Mouse (Mus musculus): ENCODE results near the gene Atp6v0a1. TPM values are rescaled to one million over a fixed set of nuclear protein-coding genes. Genes with fewer than 3 reads are reported as not detected.
A peak's percentile ranks its signal among the peaks of the same experiment; 100 is the strongest.

Gene Atp6v0a1
- polyA plus RNA-seq, 1 experiment from 2014 or later: 29.4 TPM

DNA sequence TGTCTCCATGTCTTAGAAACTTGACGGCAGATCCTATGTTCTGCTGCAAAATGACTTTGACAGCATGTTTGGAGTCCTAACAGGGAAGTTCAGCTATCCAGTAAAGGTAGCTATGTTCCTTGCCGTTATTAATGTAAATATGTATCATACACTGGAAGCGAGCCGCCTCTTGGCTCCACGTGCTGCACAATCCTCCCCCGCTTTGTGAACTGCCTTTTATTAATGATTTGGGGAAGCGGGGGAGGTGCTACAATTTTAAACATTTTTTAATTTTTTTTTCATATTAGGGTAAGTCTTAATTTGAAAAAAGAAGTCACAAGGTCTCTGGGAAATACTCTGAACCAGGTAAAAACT is 25.5 kb upstream of the Atp6v0a1 start:
- Histone ChIP-seq H3K4me2 (ENCODE audit: low read depth, low read length) (no peak overlapping the region), H3K36me3 (replicated peaks; ENCODE audit: insufficient read depth, low read length) (no peaks in the 10 kb centered on the region), H3K4me1 (ENCODE audit: insufficient read depth) (peaks cover 14% of the 10 kb centered on the region), H3K27me3 (ENCODE audit: insufficient read depth, low read length) (no peaks in the 10 kb centered on the region), H3K9ac (replicated peaks) (no peak overlapping the region; the same call in 1 of the 2 replicates), H3K27ac (ENCODE audit: low read depth) (no peak overlapping the region), H3K9me3 (ENCODE audit: low read length) (no peaks in the 10 kb centered on the region), H3K4me3 (ENCODE audit: low read depth, low read length) (no peak overlapping the region)
- no peak for DNase-seq
- 67% methylated on average over 7 of the region's 7 CpGs for WGBS (ENCODE audit: insufficient replicate concordance)
- TF ChIP-seq CTCF (IDR thresholded peaks at IDR 0.05; ENCODE audit: low read depth) (no peak), EP300 (IDR thresholded peaks at IDR 0.05; ENCODE audit: low read depth) (no peak)
- no peak for ATAC-seq

DNA sequence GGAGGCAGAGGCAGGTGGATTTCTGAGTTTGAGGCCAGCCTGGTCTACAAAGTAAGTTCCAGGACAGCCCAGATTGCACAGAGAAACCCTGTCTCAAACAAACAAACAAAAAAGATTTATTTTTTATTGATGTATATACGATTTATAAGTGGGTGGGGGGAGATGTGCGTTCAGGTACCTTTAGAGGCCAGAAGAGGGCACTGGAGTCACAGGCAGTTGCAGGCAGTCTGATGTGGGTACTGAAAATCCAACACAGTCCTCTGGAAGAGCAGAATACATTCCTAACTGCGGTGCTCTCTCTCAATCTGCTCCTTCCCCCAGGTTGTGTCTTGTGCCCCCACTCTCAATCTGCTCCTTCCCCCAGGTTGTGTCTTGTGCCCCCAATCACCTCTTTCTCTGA is 23.6 kb upstream of the Atp6v0a1 start:
- TF ChIP-seq EP300 (IDR thresholded peaks at IDR 0.05; ENCODE audit: low read depth): no peak
- peak; percentile 56 for TF ChIP-seq CTCF (IDR thresholded peaks at IDR 0.05; ENCODE audit: low read depth)
- DNase-seq: no peak

DNA sequence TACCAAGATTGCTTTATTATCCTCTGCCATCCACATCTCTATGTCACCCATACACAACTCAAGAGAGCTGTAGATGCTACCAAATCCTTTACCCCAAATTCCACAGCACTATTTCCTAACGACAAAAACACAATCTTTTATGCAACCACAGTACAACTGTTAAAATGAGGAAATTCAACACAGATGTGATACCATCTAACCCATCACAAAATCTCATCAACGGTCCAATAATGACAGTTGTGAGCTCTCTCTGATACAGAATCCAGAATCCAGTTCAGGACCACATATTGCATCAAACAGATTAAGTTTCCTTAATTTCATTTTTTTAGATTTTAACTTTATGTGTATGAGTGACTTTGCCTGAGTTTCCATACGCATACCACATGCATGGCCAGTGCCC is 20.6 kb upstream of the Atp6v0a1 start:
- DNase-seq (no peak), ATAC-seq (no peak)
- WGBS (ENCODE audit: insufficient replicate concordance): 57% methylated on average over 3 of the region's 3 CpGs
- no peak overlapping the region for H3K4me2 ChIP-seq (ENCODE audit: low read depth, low read length)
- H3K4me3 ChIP-seq (ENCODE audit: low read depth, low read length): no peak overlapping the region
- H3K36me3 ChIP-seq (replicated peaks; ENCODE audit: insufficient read depth, low read length): no peaks in the 10 kb centered on the region
- no peak overlapping the region for H3K27ac ChIP-seq (ENCODE audit: low read depth)
- TF ChIP-seq EP300 (IDR thresholded peaks at IDR 0.05; ENCODE audit: low read depth) (no peak), CTCF (IDR thresholded peaks at IDR 0.05; ENCODE audit: low read depth) (no peak)
- no peaks in the 10 kb centered on the region for H3K27me3 ChIP-seq (ENCODE audit: insufficient read depth, low read length)
- no peaks in the 10 kb centered on the region for H3K9me3 ChIP-seq (ENCODE audit: low read length)
- no peak overlapping the region for H3K9ac ChIP-seq (replicated peaks)
- no peaks in the 10 kb centered on the region for H3K4me1 ChIP-seq (ENCODE audit: insufficient read depth)

More for the DNA sequence above, 23.6 kb upstream of the Atp6v0a1 start:
- no peak for ATAC-seq
- H3K4me1 ChIP-seq (ENCODE audit: insufficient read depth): peaks cover 3% of the 10 kb centered on the region
- H3K36me3 ChIP-seq (replicated peaks; ENCODE audit: insufficient read depth, low read length): no peaks in the 10 kb centered on the region
- no peaks in the 10 kb centered on the region for H3K9me3 ChIP-seq (ENCODE audit: low read length)
- H3K4me3 ChIP-seq (ENCODE audit: low read depth, low read length): no peak overlapping the region
- H3K9ac ChIP-seq (replicated peaks): no peak overlapping the region
- no peaks in the 10 kb centered on the region for H3K27me3 ChIP-seq (ENCODE audit: insufficient read depth, low read length)
- H3K4me2 ChIP-seq (ENCODE audit: low read depth, low read length): no peak overlapping the region
- H3K27ac ChIP-seq (ENCODE audit: low read depth): no peak overlapping the region
- 65% methylated on average over 3 of the region's 3 CpGs for WGBS (ENCODE audit: insufficient replicate concordance)

DNA sequence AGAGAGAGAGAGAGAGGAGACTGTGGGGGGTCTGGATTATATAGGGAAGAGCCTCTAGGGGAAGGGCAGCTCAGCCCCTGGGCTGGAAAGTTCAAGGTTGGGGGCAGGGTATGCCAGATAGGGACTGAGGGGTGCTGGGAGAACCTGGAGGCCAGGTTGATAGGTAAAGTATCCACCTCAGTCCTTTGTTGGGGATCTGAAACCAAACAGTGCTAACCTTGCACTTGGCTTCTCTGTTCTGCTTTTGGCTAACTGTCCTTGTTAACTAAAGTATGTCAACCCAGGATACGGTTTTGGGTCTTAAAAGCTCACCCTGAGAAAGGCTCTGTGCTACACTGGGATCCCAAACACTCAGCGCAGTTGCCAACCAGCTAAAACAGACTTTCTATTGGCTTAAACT is 19.6 kb upstream of the Atp6v0a1 start:
- WGBS (ENCODE audit: insufficient replicate concordance): 59% methylated on average over 2 of the region's 2 CpGs
- Histone ChIP-seq H3K9ac (replicated peaks) (no peak overlapping the region), H3K27ac (ENCODE audit: low read depth) (no peak overlapping the region), H3K4me3 (ENCODE audit: low read depth, low read length) (no peak overlapping the region), H3K4me1 (ENCODE audit: insufficient read depth) (peaks cover 6% of the 10 kb centered on the region; the same call in 1 of the 2 replicates), H3K4me2 (ENCODE audit: low read depth, low read length) (no peak overlapping the region), H3K9me3 (ENCODE audit: low read length) (no peaks in the 10 kb centered on the region), H3K36me3 (replicated peaks; ENCODE audit: insufficient read depth, low read length) (no peaks in the 10 kb centered on the region), H3K27me3 (ENCODE audit: insufficient read depth, low read length) (no peaks in the 10 kb centered on the region)
- ATAC-seq: no peak
- no peak for DNase-seq
- TF ChIP-seq EP300 (IDR thresholded peaks at IDR 0.05; ENCODE audit: low read depth) (no peak), CTCF (IDR thresholded peaks at IDR 0.05; ENCODE audit: low read depth) (no peak)

DNA sequence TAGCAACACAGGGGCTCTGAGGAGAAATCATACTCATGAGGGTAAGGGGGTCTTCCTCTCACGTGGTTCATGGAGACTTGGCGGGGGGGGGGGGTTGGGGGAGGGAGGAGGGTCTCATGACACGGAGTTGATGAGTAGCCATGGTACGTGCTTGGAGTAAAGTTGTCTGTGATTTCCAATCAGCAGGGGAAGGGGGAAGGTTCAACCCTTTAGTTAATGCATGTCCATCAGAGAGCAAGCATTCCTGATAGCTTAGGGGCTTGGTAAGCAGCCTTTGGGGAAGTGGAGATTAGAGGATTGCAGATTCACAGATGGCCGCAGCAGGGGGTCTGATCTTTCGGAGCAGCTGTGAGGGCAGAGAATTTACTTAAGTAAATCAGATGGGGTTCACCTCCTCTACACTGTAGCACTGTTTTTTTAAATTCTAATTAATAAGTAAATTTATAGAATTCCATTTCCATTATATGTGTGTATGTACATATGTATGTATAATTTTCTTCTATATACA is 18.2 kb upstream of the Atp6v0a1 start:
- ATAC-seq (no peak), DNase-seq (no peak)
- H3K4me1 ChIP-seq (ENCODE audit: insufficient read depth): peaks cover 6% of the 10 kb centered on the region; the same call in 1 of the 2 replicates
- no peak overlapping the region for H3K4me2 ChIP-seq (ENCODE audit: low read depth, low read length)
- no peaks in the 10 kb centered on the region for H3K36me3 ChIP-seq (replicated peaks; ENCODE audit: insufficient read depth, low read length)
- TF ChIP-seq EP300 (IDR thresholded peaks at IDR 0.05; ENCODE audit: low read depth) (no peak), CTCF (IDR thresholded peaks at IDR 0.05; ENCODE audit: low read depth) (no peak)
- H3K27ac ChIP-seq (ENCODE audit: low read depth): no peak overlapping the region
- no peaks in the 10 kb centered on the region for H3K27me3 ChIP-seq (ENCODE audit: insufficient read depth, low read length)
- H3K4me3 ChIP-seq (ENCODE audit: low read depth, low read length): no peak overlapping the region
- no peak overlapping the region for H3K9ac ChIP-seq (replicated peaks)
- 39% methylated on average over 6 of the region's 6 CpGs for WGBS (ENCODE audit: insufficient replicate concordance)
- H3K9me3 ChIP-seq (ENCODE audit: low read length): no peaks in the 10 kb centered on the region

DNA sequence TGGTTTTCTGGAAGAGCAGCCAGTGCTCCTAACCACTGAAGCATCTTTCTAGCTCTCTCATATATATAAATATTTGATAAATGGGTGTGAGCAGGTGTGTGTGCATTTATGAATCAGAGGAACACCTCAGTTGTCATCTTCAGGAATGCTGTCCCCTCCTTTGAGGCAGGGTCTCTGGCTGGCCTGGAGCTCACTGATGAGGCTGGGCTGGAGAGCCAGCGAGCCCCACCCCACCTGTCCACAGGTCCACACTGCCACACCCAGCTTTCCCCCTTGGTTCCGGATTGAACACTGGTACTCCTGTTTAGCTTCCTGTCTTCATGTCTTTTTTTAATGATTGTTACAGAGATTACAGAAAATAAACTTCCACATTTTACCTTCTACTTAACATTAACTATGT is 15.8 kb upstream of the Atp6v0a1 start:
- Histone ChIP-seq H3K27me3 (ENCODE audit: insufficient read depth, low read length) (no peaks in the 10 kb centered on the region), H3K27ac (ENCODE audit: low read depth) (no peak overlapping the region), H3K4me3 (ENCODE audit: low read depth, low read length) (no peak overlapping the region), H3K9me3 (ENCODE audit: low read length) (no peaks in the 10 kb centered on the region), H3K9ac (replicated peaks) (no peak overlapping the region), H3K36me3 (replicated peaks; ENCODE audit: insufficient read depth, low read length) (no peaks in the 10 kb centered on the region), H3K4me2 (ENCODE audit: low read depth, low read length) (no peak overlapping the region), H3K4me1 (ENCODE audit: insufficient read depth) (peaks cover 6% of the 10 kb centered on the region; the same call in 1 of the 2 replicates)
- DNase-seq (no peak), ATAC-seq (no peak)
- WGBS (ENCODE audit: insufficient replicate concordance): 69% methylated on average over 2 of the region's 2 CpGs
- no peak for TF ChIP-seq CTCF (IDR thresholded peaks at IDR 0.05; ENCODE audit: low read depth)
- no peak for TF ChIP-seq EP300 (IDR thresholded peaks at IDR 0.05; ENCODE audit: low read depth)

DNA sequence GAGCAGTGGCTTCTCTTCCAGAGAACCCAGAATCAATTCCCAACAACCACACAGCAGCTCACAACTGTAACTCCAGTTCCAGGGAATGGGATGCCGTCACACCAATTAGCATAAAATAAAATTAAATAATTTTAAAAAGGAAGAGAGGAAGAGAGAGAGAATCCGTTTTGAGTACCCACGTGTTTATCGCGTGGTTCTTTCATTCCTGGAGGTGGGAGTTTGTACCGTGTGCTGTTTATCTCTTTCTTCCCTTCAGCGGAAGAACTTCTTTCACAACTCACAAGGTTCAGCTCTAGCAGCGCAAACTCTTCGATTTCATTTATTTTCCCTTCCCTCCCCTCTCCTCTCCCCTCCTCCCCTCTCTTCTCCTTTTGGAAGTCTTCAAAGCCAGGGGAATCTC is 15.0 kb upstream of the Atp6v0a1 start:
- TF ChIP-seq CTCF (IDR thresholded peaks at IDR 0.05; ENCODE audit: low read depth) (no peak), EP300 (IDR thresholded peaks at IDR 0.05; ENCODE audit: low read depth) (no peak)
- 36% methylated on average over 9 of the region's 9 CpGs for WGBS (ENCODE audit: insufficient replicate concordance)

More for the DNA sequence above, 15.0 kb upstream of the Atp6v0a1 start:
- Histone ChIP-seq H3K9me3 (ENCODE audit: low read length) (no peaks in the 10 kb centered on the region), H3K27me3 (ENCODE audit: insufficient read depth, low read length) (no peaks in the 10 kb centered on the region), H3K4me3 (ENCODE audit: low read depth, low read length) (no peak overlapping the region), H3K9ac (replicated peaks) (no peak overlapping the region), H3K4me2 (ENCODE audit: low read depth, low read length) (peak overlapping the region; percentile 32; the same call in 1 of the 2 replicates), H3K27ac (ENCODE audit: low read depth) (no peak overlapping the region), H3K36me3 (replicated peaks; ENCODE audit: insufficient read depth, low read length) (no peaks in the 10 kb centered on the region), H3K4me1 (ENCODE audit: insufficient read depth) (peaks cover 6% of the 10 kb centered on the region; the same call in 1 of the 2 replicates)
- ATAC-seq: no peak
- DNase-seq: no peak

All from liver, postnatal 0 days (tissue).